In genomic region chr11:97653376-97653775, GRCm38 (mm10) we compare ENCODE assay signal across 6 mouse cellular contexts. TPM values are rescaled to one million over a fixed set of nuclear protein-coding genes. Genes with fewer than 3 reads are reported as not detected.
A peak's percentile ranks its signal among the peaks of the same experiment; 100 is the strongest.
DNase-seq lines count a peak whose midpoint lies in the region; TF ChIP-seq lines count a peak whose summit lies in the region.
"Not testable (repeated sequence)": the region's sequence is repeated elsewhere in the genome, so short reads cannot be mapped to it uniquely, and the experiment has no call there.

No protein-coding gene starts in this region.

- H3K9ac ChIP-seq in CH12.LX (ENCODE audit: insufficient read depth, low read depth); ES-Bruce4 (ENCODE audit: low read depth, poor library complexity, severe bottlenecking); MEL (ENCODE audit: control insufficient read depth, low read depth, low read length, poor library complexity, severe bottlenecking): not testable (repeated sequence)

- H3K36me3 ChIP-seq in CH12.LX (replicated peaks in 1 of 2; ENCODE audit: control insufficient read depth in 1 of 2, insufficient read depth in 1 of 2, low read length in 1 of 2): peaks cover 17 to 45% of the 10 kb centered on the region in 2 experiments
- not testable (repeated sequence) for H3K36me3 ChIP-seq in ES-Bruce4 (ENCODE audit: control insufficient read depth, insufficient read depth, low read length, poor library complexity, severe bottlenecking); MEL (ENCODE audit: control insufficient read depth in 1 of 2, insufficient read depth in 2 of 2, low read length in 2 of 2); kidney, adult 2 months (ENCODE audit: control insufficient read depth, insufficient read depth, low read length)

- H3K27me3 ChIP-seq in CH12.LX (replicated peaks); ES-Bruce4 (ENCODE audit: control insufficient read depth, insufficient read depth, low read length, poor library complexity, severe bottlenecking); MEL (ENCODE audit: control insufficient read depth in 1 of 2, insufficient read depth in 2 of 2, low read length in 2 of 2); kidney, adult 2 months (replicated peaks; ENCODE audit: control insufficient read depth, insufficient read depth, low read length): not testable (repeated sequence)

- peaks cover 19 to 59% of the 10 kb centered on the region in 2 experiments for H3K4me1 ChIP-seq in CH12.LX (ENCODE audit: control insufficient read depth in 1 of 2, insufficient read depth in 2 of 2)
- H3K4me1 ChIP-seq in ES-Bruce4 (ENCODE audit: control insufficient read depth, insufficient read depth, low read length); MEL (ENCODE audit: control insufficient read depth in 1 of 2, insufficient read depth in 2 of 2, low read length in 2 of 2); kidney, adult 2 months (ENCODE audit: control insufficient read depth, insufficient read depth, low read length): not testable (repeated sequence)

- TF ChIP-seq RAD21 in CH12.LX (IDR thresholded peaks at IDR 0.05; ENCODE audit: low read depth, low read length); MEL (IDR thresholded peaks at IDR 0.05; ENCODE audit: low read depth, low read length): not testable (repeated sequence)

- H3K79me2 ChIP-seq in CH12.LX (replicated peaks; ENCODE audit: control insufficient read depth, extremely low read depth, insufficient read depth, poor library complexity, severe bottlenecking); MEL (ENCODE audit: control insufficient read depth, insufficient read depth, low read length, poor library complexity): not testable (repeated sequence)

- not testable (repeated sequence) for DNase-seq in CH12.LX (ENCODE audit: extremely low read depth)
- DNase-seq in MEL (ENCODE audit: low read depth, low spot score): peak; percentile 69
- peak; percentile 88 for DNase-seq in ZHBTc4 (ENCODE audit: low read depth, low spot score)
- DNase-seq in cerebellum, adult 11-12 months: peak; percentile 12
- peak; percentile 18 for DNase-seq in kidney, adult 2 months

- dilution Hi-C loops in CH12.LX (cut with MboI; ENCODE audit: extremely low pct_ligation_motif_present, extremely low pct_unique_long_range_greater_than_20kb, low sequenced_read_pairs): not testable (repeated sequence)

- TF ChIP-seq EP300 in CH12.LX (IDR thresholded peaks at IDR 0.05; ENCODE audit: low read length); ES-Bruce4 (IDR thresholded peaks at IDR 0.05; ENCODE audit: insufficient read depth, low read depth, low read length); MEL (IDR thresholded peaks at IDR 0.05; ENCODE audit: low read depth in 1 of 2, low read length in 2 of 2): not testable (repeated sequence)

- not testable (repeated sequence) for H3K27ac ChIP-seq in CH12.LX (ENCODE audit: insufficient read depth, low read depth); MEL (ENCODE audit: control insufficient read depth, low read depth, low read length); kidney, adult 2 months (ENCODE audit: insufficient read depth, low read depth, low read length)
- H3K27ac ChIP-seq in ES-Bruce4 (ENCODE audit: insufficient read depth, low read length): peak overlapping the region; percentile 24

- H3K9me3 ChIP-seq in CH12.LX (replicated peaks; ENCODE audit: low read length); ES-Bruce4 (replicated peaks; ENCODE audit: control insufficient read depth, insufficient read depth, low read length, poor library complexity, severe bottlenecking); MEL (replicated peaks; ENCODE audit: insufficient read depth, low read length): not testable (repeated sequence)

- not testable (repeated sequence) for H3K4me2 ChIP-seq in CH12.LX (ENCODE audit: insufficient read depth, low read depth, poor library complexity, severe bottlenecking)

- WGBS in kidney, adult 2 months: 89% methylated on average over 11 of the region's 11 CpGs

- TF ChIP-seq CTCF in CH12.LX (conservative IDR thresholded peaks at IDR 0.05 in 1 of 2, IDR thresholded peaks at IDR 0.05 in 1 of 2; ENCODE audit: low read depth in 2 of 2, low read length in 2 of 2); ES-Bruce4 (IDR thresholded peaks at IDR 0.05; ENCODE audit: low read depth, low read length); MEL (IDR thresholded peaks at IDR 0.05 in 2 of 3, conservative IDR thresholded peaks at IDR 0.05 in 1 of 3; ENCODE audit: control insufficient read depth in 1 of 3, insufficient read depth in 1 of 3, low read depth in 2 of 3, low read length in 3 of 3, poor library complexity in 1 of 3, severe bottlenecking in 1 of 3); kidney, adult 2 months (conservative IDR thresholded peaks at IDR 0.05; ENCODE audit: insufficient read depth, insufficient read length, low read depth, low read length): not testable (repeated sequence)

- not testable (repeated sequence) for H3K4me3 ChIP-seq in CH12.LX (replicated peaks in 1 of 3; ENCODE audit: low read depth in 2 of 3, low read length in 2 of 3, poor library complexity in 1 of 3); MEL (ENCODE audit: control insufficient read depth in 1 of 2, insufficient read depth in 1 of 2, low read depth in 2 of 2, low read length in 2 of 2); kidney, adult 2 months (ENCODE audit: insufficient read depth, low read depth, low read length)
- H3K4me3 ChIP-seq in ES-Bruce4 (ENCODE audit: low read depth, low read length): peak overlapping the region; percentile 21; the same call in 1 of the 2 replicates

- in situ Hi-C loops in CH12.LX (cut with MboI; ENCODE audit: low pct_ligation_motif_present, low pct_unique_long_range_greater_than_20kb, low sequenced_read_pairs): not testable (repeated sequence)

- TF ChIP-seq POLR2A in CH12.LX (IDR thresholded peaks at IDR 0.05; ENCODE audit: low read depth, low read length); ES-Bruce4 (IDR thresholded peaks at IDR 0.05; ENCODE audit: insufficient read depth, low read length); kidney, adult 2 months (IDR thresholded peaks at IDR 0.05; ENCODE audit: low read depth, low read length): not testable (repeated sequence)
- TF ChIP-seq POLR2A in MEL (IDR thresholded peaks at IDR 0.05; ENCODE audit: control insufficient read depth in 1 of 2, insufficient read depth in 1 of 2, low read depth in 1 of 2, low read length in 2 of 2, poor library complexity in 1 of 2): peak in 1 of 2 experiments; percentile 45; a peak in 1 of 4 replicates

RNA-seq across cellular contexts. Expression of gene Mllt6, which starts 9.8 kb away (rescaled TPM):
- total RNA-seq in CH12.LX (2012; rRNA removed): 50.7 and 55.6 TPM in 2 replicates
- 24.3 and 25.3 TPM in 2 replicates for total RNA-seq in CH12.LX (2014; rRNA removed)
- 38.3 and 43.0 TPM in 2 replicates for polyA plus RNA-seq in CH12.LX (2012; ENCODE audit: insufficient read length, low read depth)
- 23.7 and 25.2 TPM in 2 replicates for polyA plus RNA-seq in ES-Bruce4 (2011; ENCODE audit: insufficient read depth, insufficient read length, low read depth, missing spikeins)
- total RNA-seq in MEL (2012; rRNA removed): 15.1 and 17.2 TPM in 2 replicates
- 10 to 100 TPM in 1 of 2 experiments, not detected in 1; 17.6 TPM for polyA plus RNA-seq in MEL (2012; ENCODE audit: insufficient read depth in 1 of 2, insufficient read length in 2 of 2, low read depth in 1 of 2, low replicate concordance in 2 of 2, missing spikeins in 1 of 2)
- polyA plus RNA-seq in kidney, adult 2 months (2012; rRNA removed): 36.6 and 40.4 TPM in 2 replicates

RNA-seq across cellular contexts. Expression of gene Epop, which starts 23.9 kb away (rescaled TPM):
- 4.2 and 5.0 TPM in 2 replicates for total RNA-seq in CH12.LX (2012; rRNA removed)
- total RNA-seq in CH12.LX (2014; rRNA removed): 1.7 and 2.1 TPM in 2 replicates
- polyA plus RNA-seq in CH12.LX (2012; ENCODE audit: insufficient read length, low read depth): 8.3 and 8.4 TPM in 2 replicates
- polyA plus RNA-seq in ES-Bruce4 (2011; ENCODE audit: insufficient read depth, insufficient read length, low read depth, missing spikeins): 39.3 and 44.1 TPM in 2 replicates
- total RNA-seq in MEL (2012; rRNA removed): not detected in 2 replicates
- not detected for polyA plus RNA-seq in MEL (2012; ENCODE audit: insufficient read depth in 1 of 2, insufficient read length in 2 of 2, low read depth in 1 of 2, low replicate concordance in 2 of 2, missing spikeins in 1 of 2)
- 0.86 and 1.2 TPM in 2 replicates for polyA plus RNA-seq in kidney, adult 2 months (2012; rRNA removed)

RNA-seq across cellular contexts. Expression of gene Cisd3, which starts 32.2 kb away (rescaled TPM):
- 141 and 157 TPM in 2 replicates for total RNA-seq in CH12.LX (2012; rRNA removed)
- 63.8 and 66.1 TPM in 2 replicates for total RNA-seq in CH12.LX (2014; rRNA removed)
- 169 and 221 TPM in 2 replicates for polyA plus RNA-seq in CH12.LX (2012; ENCODE audit: insufficient read length, low read depth)
- polyA plus RNA-seq in ES-Bruce4 (2011; ENCODE audit: insufficient read depth, insufficient read length, low read depth, missing spikeins): 62.3 and 77.2 TPM in 2 replicates
- 1.5 and 1.7 TPM in 2 replicates for total RNA-seq in MEL (2012; rRNA removed)
- polyA plus RNA-seq in MEL (2012; ENCODE audit: insufficient read depth in 1 of 2, insufficient read length in 2 of 2, low read depth in 1 of 2, low replicate concordance in 2 of 2, missing spikeins in 1 of 2): 1 to 10 TPM in 1 of 2 experiments, not detected in 1; 6.1 TPM
- 139 and 149 TPM in 2 replicates for polyA plus RNA-seq in kidney, adult 2 months (2012; rRNA removed)

RNA-seq across cellular contexts. Expression of gene Pcgf2, which starts 46.9 kb away (rescaled TPM):
- 5.6 and 7.9 TPM in 2 replicates for total RNA-seq in CH12.LX (2012; rRNA removed)
- 0.81 and 0.99 TPM in 2 replicates for total RNA-seq in CH12.LX (2014; rRNA removed)
- 16.3 and 19.5 TPM in 2 replicates for polyA plus RNA-seq in CH12.LX (2012; ENCODE audit: insufficient read length, low read depth)
- polyA plus RNA-seq in ES-Bruce4 (2011; ENCODE audit: insufficient read depth, insufficient read length, low read depth, missing spikeins): 74.6 and 84.0 TPM in 2 replicates
- total RNA-seq in MEL (2012; rRNA removed): 12.3 and 20.0 TPM in 2 replicates
- polyA plus RNA-seq in MEL (2012; ENCODE audit: insufficient read depth in 1 of 2, insufficient read length in 2 of 2, low read depth in 1 of 2, low replicate concordance in 2 of 2, missing spikeins in 1 of 2): 10 to 100 TPM in 1 of 2 experiments, not detected in 1; 38.7 TPM
- polyA plus RNA-seq in kidney, adult 2 months (2012; rRNA removed): 53.9 and 56.5 TPM in 2 replicates

RNA-seq across cellular contexts. Expression of gene Psmb3, which starts 49.8 kb away (rescaled TPM):
- 863 and 969 TPM in 2 replicates for total RNA-seq in CH12.LX (2012; rRNA removed)
- 1,070 and 1,251 TPM in 2 replicates for total RNA-seq in CH12.LX (2014; rRNA removed)
- 560 and 594 TPM in 2 replicates for polyA plus RNA-seq in CH12.LX (2012; ENCODE audit: insufficient read length, low read depth)
- 296 and 332 TPM in 2 replicates for polyA plus RNA-seq in ES-Bruce4 (2011; ENCODE audit: insufficient read depth, insufficient read length, low read depth, missing spikeins)
- total RNA-seq in MEL (2012; rRNA removed): 914 and 1,101 TPM in 2 replicates
- polyA plus RNA-seq in MEL (2012; ENCODE audit: insufficient read depth in 1 of 2, insufficient read length in 2 of 2, low read depth in 1 of 2, low replicate concordance in 2 of 2, missing spikeins in 1 of 2): 100 to 1,000 TPM in 1 of 2 experiments, not detected in 1; 648 TPM
- 397 and 399 TPM in 2 replicates for polyA plus RNA-seq in kidney, adult 2 months (2012; rRNA removed)
